Mouse (Mus musculus) forebrain, embryonic 12.5 days (tissue): ENCODE data around the gene Gm45213. TPM values are rescaled to one million over a fixed set of nuclear protein-coding genes. Genes with fewer than 3 reads are reported as not detected.

Source experiments
- ATAC-seq: fragments of 200-750 bp; cut with Nextera tagmentation; 2 replicates; pipeline ENCODE4 v1.8.0; 2017; ENCODE audit warnings: moderate TSS enrichment; ENCODE audit not compliant: low FRiP score
- H3K27ac ChIP-seq: fragments of 300-500 bp; sonication (generic); 2 replicates; pipeline ENCODE4 v1.5.1; 2016; ENCODE audit warnings: mild to moderate bottlenecking
- H3K27me3 ChIP-seq: fragments of 300-500 bp; sonication (generic); 2 replicates; pipeline ENCODE4 v1.6.1; 2016; ENCODE audit warnings: mild to moderate bottlenecking
- H3K36me3 ChIP-seq: fragments of 300-500 bp; sonication (generic); replicated peaks from 2 replicates; pipeline ENCODE4 v1.6.1; 2016; ENCODE audit warnings: mild to moderate bottlenecking
- H3K4me1 ChIP-seq: fragments of 300-500 bp; sonication (generic); 2 replicates; pipeline ENCODE4 v1.6.1; 2016
- H3K4me2 ChIP-seq: fragments of 300-500 bp; sonication (generic); 2 replicates; pipeline ENCODE4 v1.6.1; 2016; ENCODE audit warnings: mild to moderate bottlenecking, moderate library complexity
- H3K4me3 ChIP-seq: fragments of 300-500 bp; sonication (generic); replicated peaks from 2 replicates; pipeline ENCODE4 v1.5.1; 2016; ENCODE audit warnings: mild to moderate bottlenecking
- H3K9ac ChIP-seq: fragments of 300-500 bp; sonication (generic); 2 replicates; pipeline ENCODE4 v1.6.1; 2016; ENCODE audit warnings: mild to moderate bottlenecking
- H3K9me3 ChIP-seq: fragments of 300-500 bp; sonication (generic); 2 replicates; pipeline ENCODE4 v1.6.1; 2016
- WGBS: fragments of 180-500 bp; shearing (Covaris S2); methylation state at CpG from one replicate; pipeline ENCODE4 v1.1.7; 2016; 5-methylcytosine and 5-hydroxymethylcytosine counted together
- polyA plus RNA-seq: library from polyadenylated mRNA; unstranded; fragments of >200 nt; fragmentation: Nextera tagmentation; extraction: Ambion mirVana; gene quantifications from 2 replicates; pipeline ENCODE4 v1.2.1, GENCODE M21; 2016

Gene Gm45213
- polyA plus RNA-seq = not detected in 2 replicates

- Histone ChIP-seq H3K4me2 (no peak within 1 kb of the TSS), H3K4me1 (peaks cover 21% of the 10 kb centered on the region), H3K9ac (no peak within 1 kb of the TSS), H3K36me3 (no peaks in the 10 kb centered on the region), H3K9me3 (no peaks in the 10 kb centered on the region), H3K27ac (peak within 1 kb of the TSS; percentile 13; the same call in 1 of the 2 replicates), H3K4me3 (no peak within 1 kb of the TSS), H3K27me3 (0 out of 2 replicates have a peak, but pooled peaks cover 11% of the 10 kb centered on the region)
- 82% methylated on average over 10 of the region's 10 CpGs for WGBS
- no peak for ATAC-seq
Measured at GRCm38 (mm10) chr7:66043552-66044459, at the start of gene Gm45213. TSS of gene Gm45213 (plus strand) at chr7:66043602.

- H3K4me3 ChIP-seq = no peak overlapping the region
- 92% methylated on average over 16 of the region's 16 CpGs for WGBS
- H3K36me3 ChIP-seq = no peaks in the 10 kb centered on the region
- no peak overlapping the region for H3K27ac ChIP-seq
- no peaks in the 10 kb centered on the region for H3K27me3 ChIP-seq
- H3K4me1 ChIP-seq = no peaks in the 10 kb centered on the region
- ATAC-seq = no peak
- no peak overlapping the region for H3K9ac ChIP-seq
- 0 out of 2 replicates have a peak, but pooled peaks cover 5% of the 10 kb centered on the region for H3K9me3 ChIP-seq
- H3K4me2 ChIP-seq = no peak overlapping the region
Measured at GRCm38 (mm10) chr7:66001035-66001754, 42.2 kb upstream of the Gm45213 start.

DNA sequence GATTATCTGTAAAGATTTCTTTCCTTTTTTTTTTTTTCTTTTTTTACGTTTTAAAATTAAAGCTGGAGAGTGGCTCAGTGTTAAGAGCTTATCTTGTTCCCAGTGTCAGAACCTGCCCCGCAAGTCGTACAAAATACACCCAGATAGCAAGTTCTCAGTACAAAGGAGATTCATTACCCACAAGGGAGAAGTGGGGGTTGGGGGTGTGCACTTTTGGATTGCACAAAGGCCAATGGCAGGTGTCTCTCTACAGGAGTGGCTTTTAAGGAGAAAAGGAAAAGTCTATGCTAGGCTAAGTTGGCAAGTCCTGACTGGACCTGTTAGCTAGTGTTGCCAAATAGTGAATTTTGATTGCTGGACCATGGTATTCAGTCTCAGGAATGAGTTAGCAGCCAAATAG is 41.6 kb upstream of the Gm45213 start:
- Histone ChIP-seq H3K27ac (no peak overlapping the region), H3K4me3 (no peak overlapping the region), H3K4me1 (no peaks in the 10 kb centered on the region), H3K4me2 (no peak overlapping the region), H3K36me3 (no peaks in the 10 kb centered on the region), H3K27me3 (no peaks in the 10 kb centered on the region), H3K9me3 (0 out of 2 replicates have a peak, but pooled peaks cover 5% of the 10 kb centered on the region), H3K9ac (no peak overlapping the region)
- 68% methylated on average over 3 of the region's 3 CpGs for WGBS
- ATAC-seq = no peak

DNA sequence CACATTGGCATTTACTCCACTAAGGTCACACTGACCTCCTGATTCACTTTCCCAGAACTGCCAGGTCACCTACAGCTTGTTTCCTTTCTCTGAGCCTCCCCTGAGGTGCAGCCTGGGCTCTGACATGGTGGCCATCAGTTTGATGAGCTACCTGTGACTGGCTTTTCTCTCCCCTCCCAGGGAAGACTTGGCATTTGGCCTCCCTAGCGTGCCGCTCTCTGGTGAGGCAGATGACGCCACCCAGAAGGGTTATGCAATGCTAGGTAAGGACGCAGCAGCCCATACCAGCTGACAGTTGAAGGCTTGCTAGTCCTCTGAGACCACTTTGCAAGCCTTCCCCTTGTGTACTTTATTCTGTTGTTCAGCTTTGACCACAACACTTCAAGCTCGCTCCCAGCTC is 40.0 kb upstream of the Gm45213 start:
- no peaks in the 10 kb centered on the region for H3K36me3 ChIP-seq
- 96% methylated on average over 5 of the region's 5 CpGs for WGBS
- H3K4me1 ChIP-seq = no peaks in the 10 kb centered on the region
- H3K9ac ChIP-seq = no peak overlapping the region
- no peak for ATAC-seq
- H3K27me3 ChIP-seq = no peaks in the 10 kb centered on the region
- no peak overlapping the region for H3K4me3 ChIP-seq
- H3K27ac ChIP-seq = no peak overlapping the region
- no peak overlapping the region for H3K4me2 ChIP-seq
- H3K9me3 ChIP-seq = 0 out of 2 replicates have a peak, but pooled peaks cover 5% of the 10 kb centered on the region

DNA sequence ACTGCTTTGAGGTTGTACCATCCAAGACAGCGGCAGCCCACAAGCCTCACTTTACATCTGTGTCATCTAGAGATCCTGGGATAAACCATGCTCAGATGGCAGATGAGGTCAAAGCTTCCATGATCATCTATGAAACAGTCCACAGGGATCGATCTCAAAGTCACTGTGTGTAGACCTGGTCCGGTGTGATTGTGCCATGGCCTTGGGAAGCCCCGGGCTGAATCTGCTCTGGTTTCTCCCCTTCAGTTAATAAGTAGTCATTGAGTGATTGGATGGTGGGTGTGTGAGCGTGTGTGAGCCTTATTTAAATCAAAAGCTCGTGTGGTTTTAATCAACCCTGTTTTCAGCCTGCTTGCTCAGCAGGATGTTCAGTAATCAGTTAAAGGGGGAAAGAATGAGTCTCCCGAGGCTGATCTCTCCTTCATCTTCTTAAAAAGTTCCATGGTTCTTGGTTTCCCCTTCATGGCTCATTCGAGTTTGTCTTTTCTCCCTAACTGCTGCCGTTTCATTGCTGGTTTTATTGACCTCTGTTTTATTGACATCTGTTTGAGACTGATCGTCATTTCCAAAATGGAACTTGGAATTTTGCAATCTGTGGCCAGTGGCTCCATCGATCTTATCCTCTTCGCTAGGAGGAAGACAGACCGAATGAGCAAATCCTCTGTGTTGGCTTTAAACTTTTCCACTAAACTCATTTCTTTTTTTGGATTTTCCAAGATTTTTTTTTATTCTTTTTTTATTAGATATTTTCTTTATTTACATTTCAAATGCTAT is 39.4 kb upstream of the Gm45213 start:
- no peak overlapping the region for H3K4me3 ChIP-seq
- H3K27ac ChIP-seq = no peak overlapping the region
- H3K4me1 ChIP-seq = no peaks in the 10 kb centered on the region
- H3K9me3 ChIP-seq = 0 out of 2 replicates have a peak, but pooled peaks cover under 1% of the 10 kb centered on the region
- H3K9ac ChIP-seq = no peak overlapping the region
- no peaks in the 10 kb centered on the region for H3K27me3 ChIP-seq
- H3K36me3 ChIP-seq = no peaks in the 10 kb centered on the region
- WGBS = 68% methylated on average over 13 of the region's 13 CpGs
- H3K4me2 ChIP-seq = no peak overlapping the region
- ATAC-seq = no peak

GRCm38 (mm10) chr7:66005066-66005465 is 38.3 kb upstream of the Gm45213 start:
- no peak overlapping the region for H3K27ac ChIP-seq
- no peaks in the 10 kb centered on the region for H3K4me1 ChIP-seq
- 90% methylated on average over 10 of the region's 10 CpGs for WGBS
- no peak overlapping the region for H3K9ac ChIP-seq
- no peak overlapping the region for H3K4me3 ChIP-seq
- no peaks in the 10 kb centered on the region for H3K36me3 ChIP-seq
- H3K9me3 ChIP-seq = no peaks in the 10 kb centered on the region
- no peaks in the 10 kb centered on the region for H3K27me3 ChIP-seq
- ATAC-seq = no peak
- no peak overlapping the region for H3K4me2 ChIP-seq

DNA sequence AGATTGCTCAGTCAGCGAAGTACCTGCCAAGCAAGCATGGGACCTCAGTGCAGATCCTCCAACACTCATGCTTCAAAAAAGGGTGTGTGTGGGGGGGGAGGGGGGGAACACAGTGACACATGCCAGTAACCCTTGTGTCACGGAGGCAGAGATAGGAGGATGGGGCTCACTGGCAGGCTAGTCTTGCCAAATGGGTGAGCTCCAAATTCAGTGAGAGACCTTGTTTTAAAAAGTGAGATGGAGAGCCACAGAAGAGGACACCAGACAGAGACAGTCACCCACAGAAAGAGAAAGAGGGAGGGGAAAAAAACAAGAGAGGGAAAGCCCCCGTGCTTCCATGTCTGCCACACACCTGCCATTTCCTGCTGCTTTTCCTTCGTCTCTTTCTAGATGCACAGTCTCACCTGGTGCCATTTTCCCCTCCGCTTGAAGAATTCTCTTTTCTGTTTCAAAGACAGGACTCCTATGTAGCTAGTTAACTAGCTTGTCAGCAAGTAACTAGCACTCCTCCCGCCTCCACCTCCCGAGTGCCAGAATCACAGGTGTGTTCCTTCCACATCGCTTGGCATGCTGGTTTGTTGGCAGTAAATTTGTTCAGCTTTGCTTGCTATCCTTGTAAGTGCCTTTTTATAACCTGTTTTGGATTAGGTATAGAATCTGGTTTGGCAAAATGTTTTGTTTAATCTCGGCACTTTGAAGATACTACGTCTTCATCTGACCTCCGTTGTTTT is 35.1 kb upstream of the Gm45213 start:
- WGBS = 89% methylated on average over 11 of the region's 11 CpGs
- H3K4me1 ChIP-seq = 0 out of 2 replicates have a peak, but pooled peaks cover 3% of the 10 kb centered on the region
- no peak overlapping the region for H3K27ac ChIP-seq
- no peak for ATAC-seq
- no peaks in the 10 kb centered on the region for H3K36me3 ChIP-seq
- H3K4me2 ChIP-seq = no peak overlapping the region
- H3K4me3 ChIP-seq = no peak overlapping the region
- no peak overlapping the region for H3K9ac ChIP-seq
- no peaks in the 10 kb centered on the region for H3K9me3 ChIP-seq
- H3K27me3 ChIP-seq = no peaks in the 10 kb centered on the region

- ATAC-seq = no peak
- H3K4me2 ChIP-seq = no peak overlapping the region
- 83% methylated on average over 16 of the region's 16 CpGs for WGBS
Measured at GRCm38 (mm10) chr7:66008892-66009273, 34.5 kb upstream of the Gm45213 start.

DNA sequence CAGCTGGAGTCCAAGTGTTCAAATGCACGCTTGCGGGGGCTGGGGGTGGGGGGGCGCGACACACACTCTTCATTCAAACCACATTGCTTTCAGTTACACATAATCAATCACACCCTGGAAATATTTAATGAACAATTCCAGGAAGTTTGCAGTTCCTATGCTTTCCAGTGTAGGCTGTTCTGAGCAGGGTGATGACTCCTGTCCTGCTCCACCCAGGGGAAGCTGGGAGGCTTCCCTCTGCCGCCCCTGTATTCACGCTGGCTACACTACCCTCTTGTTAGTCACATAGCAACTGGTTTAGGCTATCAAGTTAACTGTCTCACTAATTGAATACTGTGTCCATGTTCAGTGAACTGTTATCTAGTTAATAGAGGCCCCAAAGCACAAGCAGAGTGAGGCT is 32.9 kb upstream of the Gm45213 start:
- no peaks in the 10 kb centered on the region for H3K36me3 ChIP-seq
- H3K27ac ChIP-seq = no peak overlapping the region
- no peaks in the 10 kb centered on the region for H3K9me3 ChIP-seq
- H3K9ac ChIP-seq = no peak overlapping the region
- ATAC-seq = no peak
- WGBS = 74% methylated on average over 6 of the region's 6 CpGs
- 0 out of 2 replicates have a peak, but pooled peaks cover 3% of the 10 kb centered on the region for H3K4me1 ChIP-seq
- H3K27me3 ChIP-seq = no peaks in the 10 kb centered on the region
- H3K4me2 ChIP-seq = no peak overlapping the region
- no peak overlapping the region for H3K4me3 ChIP-seq

More at GRCm38 (mm10) chr7:66008892-66009273, 34.5 kb upstream of the Gm45213 start:
- no peaks in the 10 kb centered on the region for H3K9me3 ChIP-seq
- no peaks in the 10 kb centered on the region for H3K36me3 ChIP-seq
- H3K9ac ChIP-seq = no peak overlapping the region
- H3K4me1 ChIP-seq = 0 out of 2 replicates have a peak, but pooled peaks cover 3% of the 10 kb centered on the region
- no peaks in the 10 kb centered on the region for H3K27me3 ChIP-seq
- no peak overlapping the region for H3K4me3 ChIP-seq
- H3K27ac ChIP-seq = no peak overlapping the region

- 0 out of 2 replicates have a peak, but pooled peaks cover 2% of the 10 kb centered on the region for H3K9me3 ChIP-seq
- no peaks in the 10 kb centered on the region; the same call in 1 of the 2 replicates for H3K36me3 ChIP-seq
- no peak overlapping the region for H3K27ac ChIP-seq
- WGBS = 87% methylated on average over 2 of the region's 2 CpGs
- no peaks in the 10 kb centered on the region for H3K4me1 ChIP-seq
- no peaks in the 10 kb centered on the region for H3K27me3 ChIP-seq
- no peak for ATAC-seq
- H3K4me3 ChIP-seq = no peak overlapping the region
- no peak overlapping the region for H3K9ac ChIP-seq
- no peak overlapping the region for H3K4me2 ChIP-seq
Measured at GRCm38 (mm10) chr7:66027747-66028146, 15.7 kb upstream of the Gm45213 start.

GRCm38 (mm10) chr7:66028766-66029512 is 14.5 kb upstream of the Gm45213 start:
- no peak overlapping the region for H3K27ac ChIP-seq
- H3K4me2 ChIP-seq = no peak overlapping the region
- 0 out of 2 replicates have a peak, but pooled peaks cover 2% of the 10 kb centered on the region for H3K9me3 ChIP-seq
- no peak overlapping the region for H3K9ac ChIP-seq
- WGBS = 50% methylated on average over 6 of the region's 6 CpGs
- H3K36me3 ChIP-seq = no peaks in the 10 kb centered on the region; the same call in 1 of the 2 replicates
- no peak overlapping the region for H3K4me3 ChIP-seq
- no peak for ATAC-seq
- H3K4me1 ChIP-seq = no peaks in the 10 kb centered on the region
- no peaks in the 10 kb centered on the region for H3K27me3 ChIP-seq
